Mouse (Mus musculus): ENCODE measurements around the gene Calml3.
"Not testable (repeated sequence)": the region's sequence is repeated elsewhere in the genome, so short reads cannot be mapped to it uniquely, and the experiment has no call there.

Calml3 gene

GRCm38 (mm10) chr13:3804186-3804585 lies at the start of gene Calml3:
Calml3 (minus strand) TSS chr13:3804316.
- peak; percentile 90 for DNase-seq

- DNase-seq: peak; percentile 62
Observed at GRCm38 (mm10) chr13:3850330-3850729, 46.2 kb upstream of the Calml3 start.

GRCm38 (mm10) chr13:3840662-3841061 lies 36.5 kb upstream of the Calml3 start:
- not testable (repeated sequence) for DNase-seq

GRCm38 (mm10) chr13:3837312-3837807 lies 33.2 kb upstream of the Calml3 start, which contains the start of gene Calm4:
Calm4 (plus strand) TSS chr13:3837757.
- DNase-seq: not testable (repeated sequence)

GRCm38 (mm10) chr13:3833644-3834043 lies 29.5 kb upstream of the Calml3 start:
- DNase-seq: not testable (repeated sequence)

GRCm38 (mm10) chr13:3832450-3832849 lies 28.3 kb upstream of the Calml3 start:
- DNase-seq: no peak

- no peak for DNase-seq
Observed at GRCm38 (mm10) chr13:3831994-3832393, 27.9 kb upstream of the Calml3 start.

- no peak for DNase-seq
Observed at GRCm38 (mm10) chr13:3831546-3831945, 27.4 kb upstream of the Calml3 start.

- DNase-seq: peak; percentile 69
Observed at GRCm38 (mm10) chr13:3825726-3826125, 21.6 kb upstream of the Calml3 start.

GRCm38 (mm10) chr13:3822105-3822504 lies 18.0 kb upstream of the Calml3 start:
- peak; percentile 31 for DNase-seq

GRCm38 (mm10) chr13:3818740-3819076 lies 14.6 kb upstream of the Calml3 start:
- DNase-seq: peak; percentile 7

- peak; percentile 44 for DNase-seq
Observed at GRCm38 (mm10) chr13:3818012-3818739, 14.1 kb upstream of the Calml3 start.

- DNase-seq: peak; percentile 52
Observed at GRCm38 (mm10) chr13:3807131-3807827, 3.2 kb upstream of the Calml3 start.

GRCm38 (mm10) chr13:3805638-3806037 lies 1.5 kb upstream of the Calml3 start:
- peak; percentile 75 for DNase-seq

GRCm38 (mm10) chr13:3805132-3805531 lies 1.0 kb upstream of the Calml3 start:
- peak; percentile 88 for DNase-seq

- peak; percentile 74 for DNase-seq
Observed at GRCm38 (mm10) chr13:3799386-3799785, 4.7 kb downstream of the Calml3 start.

GRCm38 (mm10) chr13:3798751-3799150 lies 5.4 kb downstream of the Calml3 start:
- peak; percentile 58 for DNase-seq

GRCm38 (mm10) chr13:3796649-3797048 lies 7.5 kb downstream of the Calml3 start:
- DNase-seq: no peak

- no peak for DNase-seq
Observed at GRCm38 (mm10) chr13:3789531-3789930, 14.6 kb downstream of the Calml3 start.

- peak; percentile 68 for DNase-seq
Observed at GRCm38 (mm10) chr13:3788588-3788987, 15.5 kb downstream of the Calml3 start.

- DNase-seq: no peak
Observed at GRCm38 (mm10) chr13:3787644-3788043, 16.5 kb downstream of the Calml3 start.

GRCm38 (mm10) chr13:3787102-3787501 lies 17.0 kb downstream of the Calml3 start:
- DNase-seq: peak; percentile 64

GRCm38 (mm10) chr13:3783621-3784020 lies 20.5 kb downstream of the Calml3 start:
- DNase-seq: peak; percentile 81

- DNase-seq: peak; percentile 85
Observed at GRCm38 (mm10) chr13:3782499-3782898, 21.6 kb downstream of the Calml3 start.

All from heart, adult 11 months (tissue).